Mouse (Mus musculus): ENCODE data around the gene Srr. TPM values are rescaled to one million over a fixed set of nuclear protein-coding genes. Genes with fewer than 3 reads are reported as not detected.

Gene Srr
- polyA plus RNA-seq, 1 experiment, result 2.9 TPM

DNA sequence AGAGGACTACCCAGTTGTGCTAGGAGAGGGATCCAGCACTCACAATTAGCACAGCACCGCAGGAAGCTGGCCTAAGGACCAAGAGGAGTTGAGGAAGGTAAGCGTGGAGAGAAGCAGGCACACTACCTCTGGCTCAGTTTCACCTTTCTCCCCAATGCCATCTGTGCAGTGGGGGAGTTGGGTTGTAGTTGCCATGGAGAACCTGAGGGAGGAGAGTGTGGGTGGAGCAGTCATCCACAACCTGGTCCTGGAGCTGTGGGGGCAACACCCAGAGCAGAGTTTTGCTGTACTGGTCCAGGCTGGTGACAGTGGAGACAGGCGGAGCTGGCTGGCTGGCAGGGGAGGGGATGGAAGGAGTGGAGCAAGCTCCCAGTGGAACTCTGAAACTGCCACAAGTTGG, 51.1 kb downstream of the Srr start:
- Histone ChIP-seq H3K79me2 (ENCODE audit: control insufficient read depth, insufficient read depth) (peaks cover 5% of the 10 kb centered on the region), H3K36me3 (ENCODE audit: control insufficient read depth, insufficient read depth) (no peaks in the 10 kb centered on the region), H3K4me3 (ENCODE audit: insufficient read depth, poor library complexity, severe bottlenecking) (no peak overlapping the region), H3ac (ENCODE audit: control insufficient read depth, insufficient read length, low read depth) (no peak overlapping the region), H3K27me3 (ENCODE audit: control insufficient read depth, insufficient read depth, insufficient read length) (no peaks in the 10 kb centered on the region), H3K79me3 (ENCODE audit: low read depth) (no peaks in the 10 kb centered on the region)
- no peak for TF ChIP-seq CEBPB (IDR thresholded peaks at IDR 0.05; ENCODE audit: low read depth)
- no peak for TF ChIP-seq MYOD1 (IDR thresholded peaks at IDR 0.05; ENCODE audit: control insufficient read depth, insufficient read length, low read depth)
- TF ChIP-seq MAX (IDR thresholded peaks at IDR 0.05), result no peak
- no peak for TF ChIP-seq CTCF (IDR thresholded peaks at IDR 0.05; ENCODE audit: control insufficient read depth, insufficient read depth, insufficient read length)
- TF ChIP-seq MYOG (IDR thresholded peaks at IDR 0.05; ENCODE audit: control insufficient read depth, extremely low read depth, insufficient read length), result no peak
- no peak for TF ChIP-seq FOSL1 (IDR thresholded peaks at IDR 0.05; ENCODE audit: insufficient read depth, low read length, poor library complexity, severe bottlenecking)
- TF ChIP-seq USF1 (IDR thresholded peaks at IDR 0.05; ENCODE audit: low read depth), result no peak

DNA sequence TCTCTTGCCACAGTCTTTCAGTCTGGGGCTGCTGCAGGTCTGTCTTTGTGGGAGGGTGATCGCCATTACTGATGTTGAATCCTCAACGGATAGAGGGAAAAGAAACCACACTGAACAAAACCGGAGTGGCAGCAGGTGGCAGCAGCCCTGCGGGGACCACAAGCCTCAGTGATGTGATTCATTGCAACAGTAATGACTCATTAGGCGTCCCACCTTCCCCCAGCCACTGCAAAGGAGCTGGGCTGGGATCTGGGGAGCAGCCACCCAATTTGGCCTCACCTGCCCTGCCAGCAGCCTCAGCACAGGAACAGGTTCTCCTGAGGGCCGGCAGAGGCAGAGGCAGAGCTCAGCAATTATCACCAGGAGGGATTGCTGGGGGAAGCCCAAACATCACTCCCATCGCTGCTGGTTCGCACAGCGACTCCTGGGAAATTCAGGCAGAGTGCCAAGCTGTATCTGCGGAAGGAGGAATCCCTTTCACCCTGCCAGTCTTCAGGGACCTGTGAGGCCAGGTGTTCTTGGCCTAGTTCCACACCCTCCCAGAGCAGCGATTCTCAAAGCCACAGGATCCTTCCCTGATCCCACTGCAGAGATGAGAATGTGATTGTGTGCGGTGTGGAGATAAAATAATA, 54.6 kb downstream of the Srr start:
- no peak overlapping the region for H3ac ChIP-seq (ENCODE audit: control insufficient read depth, insufficient read length, low read depth)

DNA sequence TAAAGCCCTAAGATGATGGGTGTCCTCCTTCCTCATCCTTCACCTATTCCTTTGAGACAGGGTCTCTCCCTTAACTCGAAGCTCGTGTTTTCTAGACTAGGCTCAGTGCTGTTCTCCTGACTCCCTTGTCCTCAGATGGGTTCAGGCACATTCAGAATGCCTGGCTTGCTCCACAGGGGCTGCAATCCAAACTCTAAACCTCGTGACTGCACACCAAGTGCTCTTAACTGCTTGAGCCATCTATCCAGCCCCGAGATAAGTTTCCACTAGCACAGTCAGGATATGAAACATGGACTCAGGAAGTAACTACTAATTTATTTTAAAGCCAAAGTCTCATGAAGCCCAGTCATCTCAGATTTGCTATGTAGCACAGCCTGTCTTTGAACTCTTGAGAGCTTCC, 55.2 kb downstream of the Srr start:
- H3ac ChIP-seq (ENCODE audit: control insufficient read depth, insufficient read length, low read depth), result no peak overlapping the region
- H3K79me3 ChIP-seq (ENCODE audit: low read depth), result no peaks in the 10 kb centered on the region
- TF ChIP-seq CTCF (IDR thresholded peaks at IDR 0.05; ENCODE audit: control insufficient read depth, insufficient read depth, insufficient read length) (no peak), MYOG (IDR thresholded peaks at IDR 0.05; ENCODE audit: control insufficient read depth, extremely low read depth, insufficient read length) (no peak), CEBPB (IDR thresholded peaks at IDR 0.05; ENCODE audit: low read depth) (no peak), USF1 (IDR thresholded peaks at IDR 0.05; ENCODE audit: low read depth) (no peak), FOSL1 (IDR thresholded peaks at IDR 0.05; ENCODE audit: insufficient read depth, low read length, poor library complexity, severe bottlenecking) (no peak), MYOD1 (IDR thresholded peaks at IDR 0.05; ENCODE audit: control insufficient read depth, insufficient read length, low read depth) (no peak), MAX (IDR thresholded peaks at IDR 0.05) (no peak)
- H3K36me3 ChIP-seq (ENCODE audit: control insufficient read depth, insufficient read depth), result no peaks in the 10 kb centered on the region
- no peaks in the 10 kb centered on the region for H3K79me2 ChIP-seq (ENCODE audit: control insufficient read depth, insufficient read depth)
- H3K27me3 ChIP-seq (ENCODE audit: control insufficient read depth, insufficient read depth, insufficient read length), result no peaks in the 10 kb centered on the region
- no peak overlapping the region for H3K4me3 ChIP-seq (ENCODE audit: insufficient read depth, poor library complexity, severe bottlenecking)

More for the DNA sequence above, 54.6 kb downstream of the Srr start:
- Histone ChIP-seq H3K36me3 (ENCODE audit: control insufficient read depth, insufficient read depth) (no peaks in the 10 kb centered on the region), H3K27me3 (ENCODE audit: control insufficient read depth, insufficient read depth, insufficient read length) (no peaks in the 10 kb centered on the region), H3K79me2 (ENCODE audit: control insufficient read depth, insufficient read depth) (peaks cover 2% of the 10 kb centered on the region), H3K4me3 (ENCODE audit: insufficient read depth, poor library complexity, severe bottlenecking) (no peak overlapping the region), H3K79me3 (ENCODE audit: low read depth) (no peaks in the 10 kb centered on the region)
- TF ChIP-seq CTCF (IDR thresholded peaks at IDR 0.05; ENCODE audit: control insufficient read depth, insufficient read depth, insufficient read length) (peak; percentile 48), CEBPB (IDR thresholded peaks at IDR 0.05; ENCODE audit: low read depth) (no peak), FOSL1 (IDR thresholded peaks at IDR 0.05; ENCODE audit: insufficient read depth, low read length, poor library complexity, severe bottlenecking) (peak; percentile 58), MYOG (IDR thresholded peaks at IDR 0.05; ENCODE audit: control insufficient read depth, extremely low read depth, insufficient read length) (no peak), MYOD1 (IDR thresholded peaks at IDR 0.05; ENCODE audit: control insufficient read depth, insufficient read length, low read depth) (peak; percentile 70)

DNA sequence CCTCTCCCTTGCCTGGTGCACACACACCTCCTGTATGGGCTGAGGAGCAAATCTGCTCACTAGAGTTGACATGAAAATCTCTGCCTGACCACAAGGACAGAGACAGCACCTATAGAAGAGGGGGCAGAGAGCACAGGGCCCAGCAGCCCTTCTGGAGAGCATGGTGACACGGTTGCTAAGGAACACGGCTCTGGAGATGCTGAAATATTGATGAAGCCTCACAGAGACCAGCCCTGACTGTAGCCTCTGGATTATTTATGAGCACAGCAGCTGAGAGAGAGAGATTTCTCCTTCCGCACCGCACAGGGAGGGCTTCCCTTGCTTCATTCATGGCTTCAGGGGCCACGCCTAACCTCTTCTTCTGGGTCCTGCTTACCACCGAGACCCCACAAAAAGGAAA, 56.1 kb downstream of the Srr start:
- no peaks in the 10 kb centered on the region for H3K36me3 ChIP-seq (ENCODE audit: control insufficient read depth, insufficient read depth)
- no peak for TF ChIP-seq CTCF (IDR thresholded peaks at IDR 0.05; ENCODE audit: control insufficient read depth, insufficient read depth, insufficient read length)
- no peak for TF ChIP-seq MAX (IDR thresholded peaks at IDR 0.05)
- no peak for TF ChIP-seq MYOG (IDR thresholded peaks at IDR 0.05; ENCODE audit: control insufficient read depth, extremely low read depth, insufficient read length)
- TF ChIP-seq MYOD1 (IDR thresholded peaks at IDR 0.05; ENCODE audit: control insufficient read depth, insufficient read length, low read depth), result no peak
- TF ChIP-seq CEBPB (IDR thresholded peaks at IDR 0.05; ENCODE audit: low read depth), result no peak
- no peak for TF ChIP-seq FOSL1 (IDR thresholded peaks at IDR 0.05; ENCODE audit: insufficient read depth, low read length, poor library complexity, severe bottlenecking)
- TF ChIP-seq USF1 (IDR thresholded peaks at IDR 0.05; ENCODE audit: low read depth), result no peak
- no peaks in the 10 kb centered on the region for H3K79me3 ChIP-seq (ENCODE audit: low read depth)
- no peak overlapping the region for H3ac ChIP-seq (ENCODE audit: control insufficient read depth, insufficient read length, low read depth)
- no peaks in the 10 kb centered on the region for H3K79me2 ChIP-seq (ENCODE audit: control insufficient read depth, insufficient read depth)
- no peaks in the 10 kb centered on the region for H3K27me3 ChIP-seq (ENCODE audit: control insufficient read depth, insufficient read depth, insufficient read length)
- no peak overlapping the region for H3K4me3 ChIP-seq (ENCODE audit: insufficient read depth, poor library complexity, severe bottlenecking)

DNA sequence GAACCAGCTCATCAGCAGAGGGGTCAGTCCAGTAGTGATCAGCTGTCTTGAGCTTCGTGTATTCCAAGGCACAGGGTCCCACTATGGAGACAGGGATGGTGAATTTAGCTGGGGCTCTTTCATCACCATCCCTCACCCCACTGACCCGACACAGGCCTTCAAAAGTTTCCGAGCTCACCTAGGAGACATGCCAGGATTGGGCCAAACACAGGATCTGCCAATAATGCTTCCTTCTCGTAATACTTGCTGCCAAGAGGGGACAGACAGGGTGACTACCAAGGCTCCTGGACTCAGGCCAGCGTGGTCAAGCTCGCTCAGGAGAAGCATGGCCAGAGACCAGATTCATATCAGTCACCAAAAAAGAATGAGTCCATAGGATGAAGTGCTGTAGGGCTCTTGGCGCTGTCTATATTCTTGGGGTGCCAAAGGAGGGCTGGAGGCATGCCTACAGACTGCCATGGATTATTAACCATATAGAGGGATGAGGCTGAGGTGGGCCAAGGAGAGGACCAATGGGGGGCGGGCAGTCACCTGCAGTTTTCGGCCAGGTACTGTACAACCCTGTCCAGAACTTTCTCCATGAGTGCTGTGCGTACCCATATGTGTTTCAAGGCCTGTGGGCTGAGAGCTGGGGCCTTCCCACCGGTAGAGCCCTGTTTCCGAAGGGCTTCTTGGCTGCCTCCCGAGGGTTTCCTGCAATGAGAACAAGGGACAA, 57.5 kb downstream of the Srr start:
- no peaks in the 10 kb centered on the region for H3K36me3 ChIP-seq (ENCODE audit: control insufficient read depth, insufficient read depth)
- no peaks in the 10 kb centered on the region for H3K79me2 ChIP-seq (ENCODE audit: control insufficient read depth, insufficient read depth)
- H3K27me3 ChIP-seq (ENCODE audit: control insufficient read depth, insufficient read depth, insufficient read length), result no peaks in the 10 kb centered on the region
- no peak overlapping the region for H3ac ChIP-seq (ENCODE audit: control insufficient read depth, insufficient read length, low read depth)
- TF ChIP-seq USF1 (IDR thresholded peaks at IDR 0.05; ENCODE audit: low read depth) (no peak), MYOD1 (IDR thresholded peaks at IDR 0.05; ENCODE audit: control insufficient read depth, insufficient read length, low read depth) (no peak)
- H3K4me3 ChIP-seq (ENCODE audit: insufficient read depth, poor library complexity, severe bottlenecking), result no peak overlapping the region
- H3K79me3 ChIP-seq (ENCODE audit: low read depth), result no peaks in the 10 kb centered on the region

Data from C2C12 (cell line).